Mouse (Mus musculus) forebrain, embryonic 11.5 days (tissue): Measurements from ENCODE around the gene Tmod3. TPM values are rescaled to one million over a fixed set of nuclear protein-coding genes. Genes with fewer than 3 reads are reported as not detected.
A peak's percentile ranks its signal among the peaks of the same experiment; 100 is the strongest.

Experiments used
- ATAC-seq: fragments of 200-750 bp; cut with Nextera tagmentation; replicated peaks from 2 replicates; pipeline ENCODE4 v1.8.0; 2017; ENCODE audit warnings: moderate TSS enrichment; ENCODE audit not compliant: low FRiP score
- DNase-seq: peaks from one replicate; pipeline ENCODE4 v3.0.0-alpha.2; 2017; ENCODE audit warnings: low spot score
- H3K27ac ChIP-seq: fragments of 300-500 bp; sonication (generic); 2 replicates; pipeline ENCODE4 v1.5.1; 2014; ENCODE audit warnings: low read depth, low read length
- H3K27me3 ChIP-seq: fragments of 300-500 bp; sonication (generic); 2 replicates; pipeline ENCODE4 v1.6.1; 2014; ENCODE audit warnings: mild to moderate bottlenecking, low read length, mixed read lengths; ENCODE audit not compliant: control insufficient read depth, insufficient read depth
- H3K36me3 ChIP-seq: fragments of 300-500 bp; sonication (generic); 2 replicates; pipeline ENCODE4 v1.6.1; 2014; ENCODE audit warnings: mild to moderate bottlenecking, low read length, moderate library complexity, mixed read lengths; ENCODE audit not compliant: control insufficient read depth, insufficient read depth
- H3K4me1 ChIP-seq: fragments of 300-500 bp; sonication (generic); replicated peaks from 2 replicates; pipeline ENCODE4 v1.6.1; 2014; ENCODE audit warnings: low read length, mixed read lengths; ENCODE audit not compliant: control insufficient read depth, insufficient read depth
- H3K4me2 ChIP-seq: fragments of 300-500 bp; sonication (generic); 2 replicates; pipeline ENCODE4 v1.6.1; 2014; ENCODE audit warnings: low read depth, mild to moderate bottlenecking, low read length, moderate library complexity, mixed read lengths; ENCODE audit not compliant: severe bottlenecking
- H3K4me3 ChIP-seq: fragments of 300-500 bp; sonication (generic); 2 replicates; pipeline ENCODE4 v1.5.1; 2014; ENCODE audit warnings: low read depth, low read length
- H3K9ac ChIP-seq: fragments of 300-500 bp; sonication (generic); 2 replicates; pipeline ENCODE4 v1.6.1; 2014; ENCODE audit warnings: low read length
- H3K9me3 ChIP-seq: fragments of 300-500 bp; sonication (generic); 2 replicates; pipeline ENCODE4 v1.6.1; 2016; ENCODE audit warnings: low read length, mixed read lengths; ENCODE audit not compliant: control insufficient read depth
- WGBS: fragments of 180-500 bp; shearing (Covaris S2); extraction: QIAGEN DNeasy Blood & Tissue Kit; methylation state at CpG from one replicate; pipeline ENCODE4 v1.1.7; 2014; 5-methylcytosine and 5-hydroxymethylcytosine counted together
- polyA plus RNA-seq: library from polyadenylated mRNA; unstranded; fragments of >200 nt; fragmentation: Nextera tagmentation; extraction: Ambion mirVana; gene quantifications from 2 replicates; pipeline ENCODE4 v1.2.1, GENCODE M21; 2014

The Tmod3 gene
- 101 and 104 TPM in 2 replicates for polyA plus RNA-seq

- Histone ChIP-seq H3K4me1 (no peaks in the 10 kb centered on the region), H3K27ac (peak within 1 kb of the TSS; percentile 31; the same call in 1 of the 2 replicates), H3K27me3 (no peaks in the 10 kb centered on the region), H3K4me2 (peak within 1 kb of the TSS; percentile 85), H3K4me3 (peak within 1 kb of the TSS; percentile 86), H3K9ac (peak within 1 kb of the TSS; percentile 83), H3K36me3 (no peaks in the 10 kb centered on the region), H3K9me3 (no peaks in the 10 kb centered on the region)
- DNase-seq (peak; percentile 95), ATAC-seq (peak; percentile 98)
- 3% methylated on average over 21 of the region's 21 CpGs for WGBS
Measured at GRCm38 (mm10) chr9:75559512-75560012, at the start of gene Tmod3. Gene Tmod3, minus strand, starts transcription at chr9:75559657.

- WGBS: 94% methylated on average over 4 of the region's 4 CpGs
- Histone ChIP-seq H3K4me3 (no peak overlapping the region), H3K27me3 (no peaks in the 10 kb centered on the region), H3K4me1 (no peaks in the 10 kb centered on the region), H3K9ac (no peak overlapping the region), H3K9me3 (no peaks in the 10 kb centered on the region), H3K27ac (no peak overlapping the region), H3K4me2 (no peak overlapping the region), H3K36me3 (no peaks in the 10 kb centered on the region)
- DNase-seq (no peak), ATAC-seq (no peak)
Measured at GRCm38 (mm10) chr9:75607496-75607895, 48.0 kb upstream of the Tmod3 start.

GRCm38 (mm10) chr9:75601510-75601909 lies 42.1 kb upstream of the Tmod3 start:
- ATAC-seq: no peak
- 68% methylated on average over 12 of the region's 12 CpGs for WGBS
- DNase-seq: no peak
- H3K9me3 ChIP-seq: no peaks in the 10 kb centered on the region
- H3K27ac ChIP-seq: no peak overlapping the region
- no peaks in the 10 kb centered on the region for H3K27me3 ChIP-seq
- no peaks in the 10 kb centered on the region for H3K36me3 ChIP-seq
- H3K4me2 ChIP-seq: no peak overlapping the region
- H3K4me1 ChIP-seq: no peaks in the 10 kb centered on the region
- no peak overlapping the region for H3K4me3 ChIP-seq
- no peak overlapping the region for H3K9ac ChIP-seq

- Histone ChIP-seq H3K36me3 (no peaks in the 10 kb centered on the region), H3K27me3 (no peaks in the 10 kb centered on the region), H3K9ac (no peak overlapping the region), H3K27ac (no peak overlapping the region), H3K4me3 (no peak overlapping the region), H3K4me1 (no peaks in the 10 kb centered on the region), H3K9me3 (no peaks in the 10 kb centered on the region), H3K4me2 (no peak overlapping the region)
- no peak for ATAC-seq
- 87% methylated on average over 7 of the region's 7 CpGs for WGBS
- DNase-seq: no peak
Measured at GRCm38 (mm10) chr9:75600166-75600934, 40.9 kb upstream of the Tmod3 start.

GRCm38 (mm10) chr9:75599191-75599841 lies 39.9 kb upstream of the Tmod3 start:
- ATAC-seq (peak; percentile 68), DNase-seq (no peak)
- H3K36me3 ChIP-seq: no peaks in the 10 kb centered on the region; the same call in 1 of the 2 replicates
- H3K4me1 ChIP-seq: no peaks in the 10 kb centered on the region
- H3K4me3 ChIP-seq: no peak overlapping the region
- H3K27me3 ChIP-seq: no peaks in the 10 kb centered on the region
- WGBS: 54% methylated on average over 5 of the region's 5 CpGs
- no peak overlapping the region for H3K4me2 ChIP-seq
- no peaks in the 10 kb centered on the region for H3K9me3 ChIP-seq
- no peak overlapping the region for H3K9ac ChIP-seq
- H3K27ac ChIP-seq: no peak overlapping the region

GRCm38 (mm10) chr9:75597596-75597995 lies 38.1 kb upstream of the Tmod3 start:
- Histone ChIP-seq H3K27ac (no peak overlapping the region), H3K9ac (no peak overlapping the region), H3K4me1 (no peaks in the 10 kb centered on the region), H3K27me3 (no peaks in the 10 kb centered on the region), H3K4me3 (no peak overlapping the region), H3K36me3 (no peaks in the 10 kb centered on the region; the same call in 1 of the 2 replicates), H3K9me3 (no peaks in the 10 kb centered on the region), H3K4me2 (no peak overlapping the region)
- DNase-seq: no peak
- 80% methylated on average over 4 of the region's 4 CpGs for WGBS
- ATAC-seq: no peak

- H3K4me1 ChIP-seq: no peaks in the 10 kb centered on the region
- H3K9ac ChIP-seq: no peak overlapping the region
- no peak overlapping the region for H3K4me2 ChIP-seq
- H3K36me3 ChIP-seq: no peaks in the 10 kb centered on the region; the same call in 1 of the 2 replicates
- no peaks in the 10 kb centered on the region for H3K27me3 ChIP-seq
- DNase-seq (no peak), ATAC-seq (no peak)
- 92% methylated on average over 13 of the region's 13 CpGs for whole genome bisulfite sequencing
- no peak overlapping the region for H3K27ac ChIP-seq
- no peaks in the 10 kb centered on the region for H3K9me3 ChIP-seq
- H3K4me3 ChIP-seq: no peak overlapping the region
Measured at GRCm38 (mm10) chr9:75597036-75597435, 37.6 kb upstream of the Tmod3 start.

- 85% methylated on average over 5 of the region's 5 CpGs for WGBS
- no peak overlapping the region for H3K4me2 ChIP-seq
- no peaks in the 10 kb centered on the region for H3K9me3 ChIP-seq
- H3K36me3 ChIP-seq: peaks cover 4% of the 10 kb centered on the region; the same call in 1 of the 2 replicates
- ATAC-seq (no peak), DNase-seq (no peak)
- no peak overlapping the region for H3K27ac ChIP-seq
- no peaks in the 10 kb centered on the region for H3K4me1 ChIP-seq
- no peak overlapping the region for H3K4me3 ChIP-seq
- no peaks in the 10 kb centered on the region for H3K27me3 ChIP-seq
- no peak overlapping the region for H3K9ac ChIP-seq
Measured at GRCm38 (mm10) chr9:75593481-75593880, 34.0 kb upstream of the Tmod3 start.
